Mouse (Mus musculus) liver, adult (tissue): ENCODE measurements around the gene Gm4787.
"Not testable (repeated sequence)": the region's sequence is repeated elsewhere in the genome, so short reads cannot be mapped to it uniquely, and the experiment has no call there.

Experiments
- GATA4 ChIP-seq: IDR thresholded peaks from 2 replicates; pipeline ENCODE4 v1.6.1; 2014; ENCODE audit warnings: mild to moderate bottlenecking, low read length; ENCODE audit not compliant: insufficient replicate concordance

The Gm4787 gene

DNA sequence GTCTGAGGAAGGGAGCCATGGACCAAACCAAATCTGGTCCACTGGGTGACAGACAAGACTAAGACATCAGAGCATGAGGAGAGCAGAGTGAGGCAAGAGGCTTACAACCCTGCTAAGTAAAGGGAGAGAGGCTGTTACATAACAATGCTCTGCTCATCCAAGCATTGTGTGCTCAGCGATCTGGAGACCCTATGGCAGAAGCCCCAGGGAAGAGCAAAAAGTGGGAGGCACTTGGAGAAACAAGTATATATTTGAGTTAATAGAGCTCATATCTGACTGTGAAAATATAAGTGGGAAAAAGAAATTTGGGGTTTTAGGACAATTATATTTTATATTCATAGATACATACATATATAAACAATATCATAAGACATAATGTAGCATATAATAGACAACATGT lies at the start of gene Gm4787:
Gene Gm4787 (minus strand): TSS at position 101 of the 400 bp plus-strand sequence.
- TF ChIP-seq GATA4 = not testable (repeated sequence)

DNA sequence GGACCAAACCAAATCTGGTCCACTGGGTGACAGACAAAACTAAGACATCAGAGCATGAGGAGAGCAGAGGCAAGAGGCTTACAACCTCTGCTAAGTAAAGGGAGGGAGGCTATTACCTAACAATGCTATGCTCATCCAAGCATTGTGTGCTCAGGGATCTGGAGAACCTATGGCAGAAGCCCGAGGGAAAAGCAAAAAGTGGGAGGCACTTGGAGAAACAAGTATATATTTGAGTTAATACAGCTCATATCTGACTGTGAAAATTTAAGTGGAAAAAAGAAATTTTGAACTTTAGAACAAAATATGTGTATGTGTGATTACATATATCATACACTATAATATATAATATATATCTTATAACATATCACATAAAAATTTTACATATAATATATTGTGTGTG lies 42.6 kb upstream of the Gm4787 start, which contains the start of gene Adam4:
Gene Adam4 (minus strand): TSS at position 101 of the 400 bp plus-strand sequence.
- TF ChIP-seq GATA4 = no peak

DNA sequence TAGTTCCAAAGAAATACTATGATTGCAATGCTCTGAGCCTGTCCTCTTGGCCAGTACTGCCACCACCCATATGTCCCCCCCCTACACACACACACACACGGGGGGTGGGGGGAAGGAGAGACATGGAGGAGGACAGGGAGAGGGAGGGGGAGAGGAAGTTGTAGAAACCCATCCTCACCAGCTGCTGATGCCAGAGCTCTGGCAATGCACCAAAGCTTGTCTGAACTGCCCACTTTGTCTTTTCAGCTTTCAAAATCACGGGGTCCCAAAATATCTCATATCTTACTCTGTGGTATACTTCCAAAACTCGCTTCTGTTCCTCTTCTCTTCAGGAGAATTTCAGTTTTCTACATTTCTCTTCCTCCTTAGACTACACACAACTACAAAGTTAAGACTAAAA lies 33.9 kb upstream of the Gm4787 start:
- TF ChIP-seq GATA4 = no peak

DNA sequence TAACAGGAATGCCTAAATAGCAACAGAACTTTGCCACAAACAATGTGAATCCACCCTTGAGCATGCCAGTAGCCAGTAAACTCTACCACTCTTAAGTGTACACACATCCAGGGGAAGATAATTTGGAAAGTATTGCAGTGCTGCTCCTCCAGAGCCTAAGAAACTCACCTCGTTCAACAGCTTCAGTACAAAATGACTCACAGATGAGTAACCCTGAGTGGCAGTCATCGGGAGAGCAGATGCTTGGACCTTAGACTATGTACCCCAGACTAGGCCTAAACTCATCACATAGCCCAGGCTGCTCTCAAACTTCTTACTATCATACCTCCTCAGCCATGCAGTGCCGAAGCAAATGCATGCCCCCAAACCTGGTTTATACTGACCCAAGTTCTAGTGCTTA lies 29.7 kb upstream of the Gm4787 start:
- TF ChIP-seq GATA4 = no peak

DNA sequence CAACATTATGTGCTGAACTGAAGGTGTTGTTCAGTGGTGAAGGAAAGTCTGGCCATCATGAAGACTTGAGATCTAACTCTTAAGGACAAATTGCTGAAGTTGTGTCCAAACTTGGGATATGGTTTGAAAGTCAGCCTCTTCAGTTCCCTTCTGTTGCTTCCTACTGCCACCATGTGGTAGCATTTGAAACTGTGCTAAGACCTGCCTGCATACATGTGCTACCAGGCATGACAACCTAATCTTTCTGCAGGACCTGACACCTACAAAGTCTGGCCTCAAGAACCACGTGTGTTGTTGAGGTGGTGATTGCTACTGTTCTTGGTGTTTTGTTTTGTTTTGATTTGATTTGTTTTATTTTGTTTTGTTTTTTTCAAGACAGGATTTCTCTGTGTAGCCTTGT lies 22.9 kb upstream of the Gm4787 start:
- no peak for TF ChIP-seq GATA4

DNA sequence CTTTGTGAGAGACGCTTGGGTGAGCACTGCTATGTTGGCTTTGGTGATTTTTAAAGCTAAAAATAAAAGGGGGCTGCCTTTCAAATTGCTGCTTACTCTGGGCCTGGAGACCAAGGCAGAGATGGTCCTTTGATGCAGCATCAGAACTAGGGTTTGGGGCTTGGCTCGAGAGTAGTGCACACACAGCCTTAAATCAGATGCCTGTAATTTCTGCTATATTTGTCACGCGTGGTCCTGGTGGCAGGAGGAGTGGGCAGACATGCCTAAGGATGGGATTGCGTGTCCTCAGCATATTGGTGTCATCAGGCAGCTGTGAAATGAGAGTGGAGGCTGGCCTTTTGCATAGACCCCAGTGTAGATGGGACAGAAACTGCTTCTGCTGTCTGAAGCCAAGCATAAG lies 45.4 kb downstream of the Gm4787 start:
- TF ChIP-seq GATA4 = no peak

DNA sequence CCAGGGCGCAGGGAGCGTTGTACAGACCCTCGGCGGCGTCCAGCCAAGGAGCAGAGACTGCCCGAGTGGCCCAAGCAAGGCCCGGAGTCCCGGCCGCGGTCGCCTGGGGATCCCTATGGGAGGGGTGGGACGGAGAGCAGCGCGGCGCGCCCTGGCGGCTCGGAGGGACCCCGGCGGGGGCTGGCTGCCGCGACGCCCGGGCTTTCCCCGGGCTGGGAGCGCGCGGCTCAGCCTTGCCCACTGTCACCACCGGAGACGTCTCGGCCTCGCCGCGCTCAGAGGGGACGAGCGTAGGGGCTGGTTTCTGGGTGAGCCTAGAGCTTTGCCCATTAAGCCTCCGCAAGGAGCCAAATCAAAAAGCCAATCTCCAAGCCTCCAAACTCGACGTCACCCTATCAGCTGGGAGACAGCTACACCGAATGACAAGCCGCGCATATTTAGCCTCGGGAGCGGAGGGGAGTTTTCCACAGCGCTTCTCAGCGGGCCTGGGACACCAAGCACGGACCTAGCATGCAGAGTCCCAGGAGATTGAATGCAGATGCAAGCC lies 46.3 kb downstream of the Gm4787 start, which contains the start of gene Slc8a3:
Gene Slc8a3 (minus strand): TSS at position 306 of the 547 bp plus-strand sequence.
- no peak for TF ChIP-seq GATA4

DNA sequence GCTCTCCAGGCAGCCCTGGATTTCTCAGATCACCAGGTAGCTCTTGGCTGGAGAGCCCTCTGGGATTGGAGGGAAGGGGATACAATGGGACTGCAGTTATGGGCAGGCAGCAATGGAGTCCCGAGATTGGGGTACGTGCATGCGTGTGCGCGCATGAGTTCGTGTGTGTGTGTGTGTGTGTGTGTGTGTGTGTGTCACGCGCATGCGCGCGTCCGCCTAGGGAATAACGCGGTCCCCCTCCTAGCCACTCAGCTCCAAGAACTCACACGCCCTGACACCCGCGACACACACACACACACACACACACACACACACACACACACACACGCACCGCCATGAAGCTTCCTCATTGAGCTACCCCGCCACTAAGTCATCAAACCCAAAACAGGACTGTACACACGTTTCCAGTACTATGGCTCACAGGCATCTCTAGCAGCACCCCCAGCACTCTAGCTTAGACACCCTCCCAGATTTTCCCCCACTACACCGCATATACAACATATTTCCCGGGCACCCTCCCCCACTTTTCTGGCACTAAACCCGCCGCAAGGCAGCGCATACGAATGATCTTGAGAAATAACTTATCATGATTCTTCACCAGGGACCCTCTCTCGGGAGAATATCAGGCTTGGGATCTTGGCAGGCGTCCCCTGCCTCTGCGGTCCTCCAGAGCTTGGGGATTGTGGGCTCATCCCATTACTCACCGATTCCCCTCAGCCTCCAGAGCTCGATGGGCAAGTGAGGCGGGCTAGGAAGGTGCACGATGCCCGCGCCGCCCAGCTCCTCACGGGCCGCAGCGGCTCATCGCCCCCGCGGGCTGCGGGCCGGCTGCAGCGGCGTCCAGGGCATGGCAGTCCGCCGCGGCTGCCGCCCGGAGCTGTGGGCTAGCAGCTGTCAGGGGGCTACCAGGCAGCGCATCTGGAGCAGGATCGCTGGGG lies 47.1 kb downstream of the Gm4787 start:
- no peak for TF ChIP-seq GATA4

DNA sequence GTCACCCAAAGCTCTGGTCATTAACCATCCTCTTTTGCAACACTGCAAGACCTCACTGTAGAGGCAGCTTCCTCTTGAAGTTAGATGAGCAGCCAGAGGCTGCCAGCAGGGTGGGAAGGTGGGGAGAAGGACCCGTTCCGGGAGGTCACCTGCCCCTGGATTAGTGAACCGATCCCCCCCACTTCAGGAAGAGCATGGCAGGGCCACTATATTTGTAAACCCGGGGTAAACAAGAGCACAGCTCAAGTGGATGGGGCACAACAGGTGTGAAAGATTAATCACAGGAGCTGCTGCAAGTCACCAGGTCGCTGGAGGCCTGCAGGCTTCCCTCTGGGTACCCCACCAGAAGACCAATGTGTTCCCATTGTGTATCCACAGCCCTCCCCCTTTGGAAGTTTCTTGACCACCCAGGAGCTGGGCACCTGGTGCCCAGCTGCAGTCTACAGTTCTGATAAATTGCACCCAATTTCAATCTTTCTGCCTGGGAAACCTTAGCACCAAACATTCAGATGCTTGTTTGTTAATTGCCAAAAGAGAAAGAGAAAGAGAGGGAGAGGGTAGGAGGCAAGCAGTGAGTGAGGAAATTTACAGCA lies 48.1 kb downstream of the Gm4787 start:
- no peak for TF ChIP-seq GATA4
